Mouse (Mus musculus): Measurements from ENCODE around the gene Tmem116. TPM values are rescaled to one million over a fixed set of nuclear protein-coding genes. Genes with fewer than 3 reads are reported as not detected.

Gene Tmem116
- 0.35 and 0.86 TPM in 2 replicates for total RNA-seq (2017)

DNA sequence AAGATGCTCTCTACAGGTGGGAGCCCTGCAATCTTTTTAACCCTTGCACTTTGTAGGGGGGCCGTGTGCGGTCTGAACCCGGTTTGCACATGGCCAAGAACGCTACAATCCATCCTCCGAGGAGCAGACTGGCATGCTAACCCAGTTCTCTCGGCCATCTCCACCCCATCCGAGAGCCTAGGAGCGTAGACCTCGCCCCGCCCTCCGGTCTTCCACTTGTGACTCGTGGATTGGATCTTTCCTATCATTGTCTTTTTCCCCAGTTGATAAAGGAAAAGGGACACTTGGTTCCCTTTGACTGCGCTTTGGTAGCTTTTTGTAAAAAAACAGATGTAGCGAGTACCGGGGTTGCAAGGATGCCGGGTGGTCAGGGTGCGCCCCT, at the start of gene Tmem116:
Gene Tmem116, plus strand, starts transcription at position 250 of the 382 bp plus-strand sequence.
- ATAC-seq (ENCODE audit: extremely low read depth, insufficient number of reproducible peaks, low FRiP score, poor library complexity, severe bottlenecking): no peak

DNA sequence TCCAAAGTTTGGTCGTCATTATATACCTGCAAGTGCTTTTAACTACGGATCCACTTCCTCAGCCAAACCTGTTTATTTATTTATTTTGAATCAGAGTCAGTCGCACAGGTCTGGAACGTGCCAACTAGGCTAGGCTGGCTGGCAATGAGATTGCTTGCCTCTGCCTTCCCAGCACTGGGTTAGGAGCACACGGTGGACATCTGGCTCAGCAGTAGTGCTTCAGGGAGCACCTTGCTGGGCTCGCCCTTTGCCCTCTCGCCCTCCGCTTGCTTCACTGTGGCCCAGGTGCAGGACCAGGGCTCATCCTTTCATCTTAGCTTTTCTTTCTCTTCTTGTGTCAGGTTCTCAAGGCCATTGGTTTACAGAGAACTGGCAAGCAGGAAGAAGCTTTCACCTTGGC, 43.8 kb upstream of the Tmem116 start:
- no peak for ATAC-seq (ENCODE audit: extremely low read depth, insufficient number of reproducible peaks, low FRiP score, poor library complexity, severe bottlenecking)

DNA sequence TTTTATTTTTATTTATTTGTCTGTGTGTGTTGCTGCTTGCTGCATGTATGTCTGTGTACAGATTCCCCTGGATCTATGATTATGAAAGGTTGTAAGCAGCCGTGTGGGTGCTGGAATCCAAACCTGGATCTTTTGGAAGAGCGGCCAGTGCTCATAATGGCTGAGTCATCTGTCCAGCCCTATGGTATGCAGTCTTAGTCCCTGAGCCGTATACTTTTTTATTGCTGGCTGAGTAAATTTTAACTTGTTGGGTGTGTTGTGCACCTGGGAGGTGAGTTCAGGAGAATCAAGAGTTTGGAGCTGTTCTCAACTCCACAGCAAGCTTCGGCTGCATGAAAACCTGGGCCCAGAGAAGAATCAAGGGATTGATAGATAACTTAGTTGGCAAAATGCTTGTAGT, 40.7 kb upstream of the Tmem116 start:
- no peak for ATAC-seq (ENCODE audit: extremely low read depth, insufficient number of reproducible peaks, low FRiP score, poor library complexity, severe bottlenecking)

DNA sequence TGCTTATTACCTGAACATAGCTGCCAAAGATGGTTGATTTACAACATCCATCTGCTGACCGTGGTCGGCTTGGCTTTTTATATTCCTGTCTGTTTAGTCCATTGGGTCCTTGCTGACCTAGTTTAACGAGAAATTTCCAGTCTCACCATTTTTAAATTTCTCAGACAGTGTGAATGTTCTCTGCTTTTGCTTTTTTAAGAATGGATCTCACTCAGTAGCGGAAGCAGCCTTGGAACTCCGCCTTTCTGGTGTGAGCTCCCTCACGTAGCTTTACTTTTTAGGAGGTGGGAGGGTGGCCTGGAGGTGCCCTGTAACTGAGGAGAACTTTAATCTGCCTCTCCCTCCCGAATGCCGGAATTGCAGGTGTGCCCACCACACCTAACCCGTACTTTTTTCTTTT, 31.0 kb upstream of the Tmem116 start:
- ATAC-seq (ENCODE audit: extremely low read depth, insufficient number of reproducible peaks, low FRiP score, poor library complexity, severe bottlenecking): no peak

DNA sequence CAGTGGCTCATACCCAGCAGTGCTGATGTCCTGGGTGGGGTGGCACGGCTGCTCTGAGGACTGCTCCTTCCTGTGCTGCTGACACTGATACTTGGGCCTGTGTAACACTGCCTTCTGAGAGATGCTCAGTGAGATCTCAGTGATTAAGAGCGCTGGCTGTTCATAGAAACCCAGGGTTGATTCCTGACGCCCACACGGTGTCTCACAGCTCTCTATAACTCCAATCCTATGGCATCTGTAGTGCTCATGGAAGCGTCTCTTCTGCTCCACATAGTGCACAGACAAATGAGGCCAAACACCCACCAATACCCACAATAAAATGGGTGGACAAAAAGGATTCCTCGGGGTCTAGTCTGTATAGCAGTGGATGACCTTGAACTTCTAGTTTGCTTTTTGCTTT, 28.9 kb upstream of the Tmem116 start:
- no peak for ATAC-seq (ENCODE audit: extremely low read depth, insufficient number of reproducible peaks, low FRiP score, poor library complexity, severe bottlenecking)

DNA sequence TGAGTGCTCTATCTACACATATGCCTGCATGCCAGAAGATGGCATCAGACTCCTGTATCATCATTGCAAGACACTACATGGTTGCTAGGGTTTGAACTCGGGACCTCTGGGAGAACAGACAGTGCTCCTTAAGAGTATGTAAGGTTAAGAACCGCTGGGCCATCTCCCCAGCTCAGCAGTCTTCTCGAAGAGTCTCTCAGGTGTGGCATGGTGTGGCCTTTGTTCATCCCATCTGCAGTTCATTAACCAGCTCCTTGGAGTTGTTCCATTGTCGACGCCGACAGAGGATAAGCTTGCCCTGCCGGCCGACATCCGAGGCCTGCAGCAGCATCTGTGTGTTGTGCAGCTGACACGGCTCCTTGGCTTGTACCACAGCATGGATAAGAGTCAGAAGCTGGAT, 28.4 kb upstream of the Tmem116 start:
- ATAC-seq (ENCODE audit: extremely low read depth, insufficient number of reproducible peaks, low FRiP score, poor library complexity, severe bottlenecking): no peak

DNA sequence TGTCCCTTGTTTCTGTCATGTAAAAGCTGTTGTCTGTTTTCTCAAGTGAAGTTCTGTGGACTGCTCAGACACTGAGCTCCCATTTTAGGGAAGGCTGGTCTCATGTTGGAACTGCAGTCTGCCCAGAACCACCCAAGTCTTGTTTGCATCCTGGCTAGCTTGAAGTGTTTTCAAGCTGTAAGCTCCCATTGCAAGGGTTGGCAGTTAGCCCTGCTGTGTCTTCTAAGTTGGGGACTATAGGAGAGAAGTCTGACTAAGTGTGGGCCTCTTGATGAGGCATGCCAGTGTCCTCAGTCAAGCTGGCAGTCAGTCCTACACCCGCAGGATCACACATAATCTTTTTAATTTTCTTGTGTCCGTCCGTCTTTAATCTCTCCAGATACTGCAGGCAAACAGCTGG, 22.7 kb upstream of the Tmem116 start:
- no peak for ATAC-seq (ENCODE audit: extremely low read depth, insufficient number of reproducible peaks, low FRiP score, poor library complexity, severe bottlenecking)

DNA sequence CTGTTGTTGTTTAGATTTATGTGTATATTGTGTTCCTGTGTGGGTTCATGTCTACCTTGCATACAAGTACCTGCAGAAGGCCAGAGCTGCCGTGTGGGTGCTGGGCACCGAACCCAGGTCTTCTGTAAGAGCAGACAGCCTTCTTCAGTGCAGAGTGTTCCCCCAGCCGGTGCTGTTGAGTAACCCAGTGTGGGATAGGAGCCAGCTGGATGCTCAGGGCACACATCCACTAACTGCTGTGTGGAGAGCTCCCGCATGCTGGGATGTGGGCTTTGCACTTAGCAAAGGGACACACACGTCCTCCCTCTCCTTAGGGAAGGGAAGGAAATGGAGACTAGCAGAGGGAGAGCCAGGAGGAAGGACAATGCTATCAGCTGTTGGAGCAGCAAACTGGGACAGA, 13.6 kb upstream of the Tmem116 start:
- no peak for ATAC-seq (ENCODE audit: extremely low read depth, insufficient number of reproducible peaks, low FRiP score, poor library complexity, severe bottlenecking)

DNA sequence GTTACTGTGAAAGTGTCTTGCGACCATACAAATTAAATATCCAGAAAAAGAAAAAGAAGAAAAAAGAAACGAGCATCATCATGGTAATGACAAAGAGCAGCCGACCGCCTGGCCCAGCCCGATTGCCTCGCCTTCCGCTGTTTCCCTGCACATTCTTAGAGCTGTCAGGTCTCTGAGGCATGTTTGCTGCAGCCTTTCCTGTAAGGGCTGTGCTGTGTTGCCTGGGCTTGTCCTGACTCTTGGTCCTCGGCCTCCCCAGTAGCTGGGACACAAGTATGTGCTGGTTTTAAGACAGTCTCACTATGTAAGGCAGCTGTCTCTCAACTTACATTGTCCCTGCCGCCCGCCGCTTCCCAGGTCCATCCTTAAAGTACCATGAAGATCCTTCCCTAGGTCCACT, 12.9 kb upstream of the Tmem116 start:
- ATAC-seq (ENCODE audit: extremely low read depth, insufficient number of reproducible peaks, low FRiP score, poor library complexity, severe bottlenecking): no peak

DNA sequence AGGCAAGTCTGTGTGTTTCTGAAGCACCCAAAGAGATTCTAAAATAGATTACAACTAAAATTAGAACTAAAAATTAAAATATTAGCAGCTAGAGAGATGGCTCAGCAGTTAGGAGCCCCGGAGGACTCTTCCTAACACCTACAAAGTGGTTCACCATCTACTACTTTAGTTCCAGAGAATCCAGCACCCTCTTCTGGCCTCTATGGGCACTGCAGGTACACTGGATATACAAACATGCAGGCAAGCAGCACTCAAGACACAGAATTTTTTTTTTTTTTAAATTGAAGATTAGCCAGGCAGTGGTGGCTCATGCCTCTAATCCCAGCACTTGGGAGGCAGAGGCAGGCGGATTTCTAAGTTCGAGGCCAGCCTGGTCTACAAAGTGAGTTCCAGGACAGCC, 8.1 kb upstream of the Tmem116 start:
- no peak; the same call in 1 of the 2 replicates for ATAC-seq (ENCODE audit: extremely low read depth, insufficient number of reproducible peaks, low FRiP score, poor library complexity, severe bottlenecking)

DNA sequence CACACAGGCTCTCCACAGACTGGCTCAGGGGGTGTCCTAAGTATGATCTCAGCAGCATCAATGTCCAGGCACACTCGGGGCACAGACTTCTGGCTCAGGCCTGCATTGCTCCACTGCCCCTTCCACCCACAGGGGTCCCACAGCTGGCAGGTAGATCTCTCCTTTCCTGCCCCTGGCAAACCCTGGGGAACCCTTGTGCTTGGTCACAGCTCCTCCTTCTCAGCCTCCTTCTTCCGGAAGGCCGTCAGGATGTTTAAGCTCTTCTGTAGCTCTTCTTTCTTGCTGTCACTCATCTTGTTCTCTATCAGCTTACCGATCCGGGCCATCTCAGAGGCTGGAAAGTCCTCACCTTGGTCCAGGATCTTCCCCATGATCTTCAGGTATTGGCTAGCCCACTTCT, 6.8 kb upstream of the Tmem116 start:
- no peak for ATAC-seq (ENCODE audit: extremely low read depth, insufficient number of reproducible peaks, low FRiP score, poor library complexity, severe bottlenecking)

DNA sequence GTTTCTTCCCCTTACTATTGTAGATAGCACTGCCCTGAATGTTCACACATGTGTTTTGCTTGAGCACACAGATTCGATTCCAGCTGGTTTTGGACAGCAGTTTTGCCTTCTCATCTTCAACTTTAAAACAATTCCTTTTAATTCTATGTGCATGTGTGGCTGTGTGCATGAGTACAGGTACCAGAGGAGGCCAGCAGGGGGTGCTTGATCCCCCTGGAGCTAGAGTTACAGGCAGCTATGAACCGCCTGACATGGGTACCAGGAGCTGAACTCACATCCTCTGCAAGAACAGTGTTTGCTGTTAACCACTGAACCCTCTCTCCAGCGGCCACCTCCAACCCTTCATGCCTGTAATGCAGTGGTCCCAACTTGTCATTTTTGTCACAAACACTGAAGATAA, 3.2 kb upstream of the Tmem116 start:
- ATAC-seq (ENCODE audit: extremely low read depth, insufficient number of reproducible peaks, low FRiP score, poor library complexity, severe bottlenecking): no peak

DNA sequence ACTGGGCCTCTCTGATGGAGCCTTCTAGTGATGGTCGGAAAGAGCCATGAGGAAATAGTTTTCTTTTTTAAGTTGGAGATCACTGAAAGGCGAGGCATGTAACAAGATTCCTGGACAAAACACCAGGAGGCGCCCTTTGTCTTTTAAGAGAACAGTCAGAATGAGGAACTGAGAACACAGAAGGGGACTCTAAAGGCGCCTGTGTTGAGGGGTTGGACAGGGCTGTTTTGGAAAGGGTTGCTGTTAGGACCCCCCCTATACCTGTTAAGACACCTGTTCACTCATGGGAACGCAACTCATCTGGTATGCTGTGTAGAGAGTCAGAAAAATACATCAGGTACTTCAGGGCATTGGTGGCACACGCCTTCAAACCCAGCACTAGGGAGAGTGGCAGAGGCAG, 1.7 kb upstream of the Tmem116 start:
- ATAC-seq (ENCODE audit: extremely low read depth, insufficient number of reproducible peaks, low FRiP score, poor library complexity, severe bottlenecking): peak; percentile 41

DNA sequence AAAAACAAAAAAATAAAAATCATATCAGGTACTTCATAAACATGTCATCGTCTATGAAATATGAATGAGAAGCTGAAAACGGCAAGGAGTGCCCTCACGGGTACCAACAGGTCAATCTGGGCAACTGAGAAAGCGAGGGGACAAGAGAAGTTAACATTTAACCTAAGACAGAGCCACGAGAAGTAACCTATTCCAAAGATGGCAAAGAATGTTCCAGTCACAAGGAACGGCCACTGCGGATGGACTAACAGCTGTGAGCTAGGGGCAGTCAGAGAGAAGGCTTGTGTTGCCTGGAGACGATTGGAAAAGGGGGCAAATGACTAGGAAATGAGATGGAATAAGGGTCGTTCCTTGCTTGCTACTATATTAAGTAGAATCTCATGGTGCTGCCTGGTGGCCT, 1.2 kb upstream of the Tmem116 start:
- no peak for ATAC-seq (ENCODE audit: extremely low read depth, insufficient number of reproducible peaks, low FRiP score, poor library complexity, severe bottlenecking)

DNA sequence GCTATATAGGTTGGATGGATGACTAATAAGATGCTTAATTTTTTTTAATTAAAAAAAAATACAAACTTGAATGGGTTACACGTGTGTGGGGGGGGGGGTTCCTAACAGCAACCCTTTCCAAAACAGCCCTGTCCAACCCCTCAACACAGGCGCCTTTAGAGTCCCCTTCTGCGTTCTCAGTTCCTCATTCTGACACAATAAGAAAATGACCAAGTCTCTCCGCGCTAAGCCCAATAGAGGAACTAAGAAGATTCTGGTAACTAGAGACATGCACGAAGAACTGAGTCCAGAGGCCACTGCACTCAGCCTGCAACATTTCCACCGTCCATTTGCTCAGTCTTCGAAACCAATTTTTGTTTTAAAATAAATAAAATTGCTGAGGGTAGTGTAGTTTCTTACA, 490 bp upstream of the Tmem116 start:
- ATAC-seq (ENCODE audit: extremely low read depth, insufficient number of reproducible peaks, low FRiP score, poor library complexity, severe bottlenecking): peak; percentile 51

DNA sequence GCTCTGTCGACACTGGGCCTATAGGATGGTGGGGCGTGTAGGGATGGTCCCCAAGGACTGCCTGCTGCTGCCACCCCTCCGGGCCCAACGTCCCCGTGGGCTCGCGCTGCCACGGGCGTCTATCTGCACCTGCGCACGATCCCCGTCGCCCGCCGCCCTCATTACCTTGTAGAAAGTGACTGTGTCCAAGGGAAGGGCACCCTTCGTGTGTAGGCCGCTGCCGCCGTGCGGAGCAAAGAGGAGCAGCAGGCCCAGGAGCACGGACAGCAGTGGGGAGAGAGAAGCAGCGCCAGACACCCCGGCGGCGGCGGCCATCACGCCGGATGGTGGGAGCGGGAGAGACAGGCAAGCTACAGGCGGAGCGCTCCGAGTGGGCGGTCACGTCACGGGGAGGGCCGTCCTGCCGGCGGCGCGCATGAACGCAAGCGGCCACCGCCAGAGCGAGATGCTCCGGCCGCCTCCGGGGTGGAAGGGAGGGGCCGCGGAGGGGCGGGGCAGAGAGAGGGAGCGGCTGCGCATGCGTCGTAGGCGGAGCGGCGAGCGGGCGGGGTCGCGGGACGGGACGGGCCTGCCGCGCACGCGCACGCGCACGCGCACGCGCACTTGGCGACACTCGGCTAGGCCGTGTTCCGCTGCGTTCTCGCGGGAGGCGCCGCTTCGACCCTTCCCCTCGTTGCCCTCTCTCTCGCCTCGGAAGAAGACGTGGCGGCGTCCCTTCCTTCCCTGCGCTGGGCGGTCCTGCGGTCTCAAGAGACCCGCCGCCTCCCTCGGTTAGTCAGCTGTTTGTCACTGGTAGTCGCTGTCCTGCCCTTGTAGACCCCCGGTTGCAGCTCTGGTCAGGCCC, 555 bp downstream of the Tmem116 start, which contains the start of gene Erp29:
Gene Erp29, minus strand, starts transcription at position 481 of the 844 bp plus-strand sequence.
- peak; percentile 78 for ATAC-seq (ENCODE audit: extremely low read depth, insufficient number of reproducible peaks, low FRiP score, poor library complexity, severe bottlenecking)

DNA sequence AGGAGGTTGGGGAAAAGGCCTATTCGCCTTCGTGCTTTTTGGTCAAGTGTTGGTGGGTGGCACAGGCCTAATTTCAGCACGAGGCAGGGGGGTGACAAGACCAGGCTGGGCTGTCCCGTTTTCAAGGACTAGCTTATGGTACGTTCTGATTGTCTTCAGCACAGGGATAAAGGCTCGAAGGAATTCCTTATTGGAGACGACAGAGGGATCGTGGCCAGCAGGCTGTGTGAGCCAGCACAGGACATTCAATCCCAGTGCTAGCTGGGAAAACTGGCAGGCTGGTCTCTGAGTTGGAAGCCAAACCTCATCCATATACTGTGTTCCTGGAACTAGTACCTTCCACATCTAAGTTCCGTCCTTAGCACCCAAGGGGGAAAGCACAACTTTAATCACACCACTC, 1.2 kb downstream of the Tmem116 start:
- no peak for ATAC-seq (ENCODE audit: extremely low read depth, insufficient number of reproducible peaks, low FRiP score, poor library complexity, severe bottlenecking)

DNA sequence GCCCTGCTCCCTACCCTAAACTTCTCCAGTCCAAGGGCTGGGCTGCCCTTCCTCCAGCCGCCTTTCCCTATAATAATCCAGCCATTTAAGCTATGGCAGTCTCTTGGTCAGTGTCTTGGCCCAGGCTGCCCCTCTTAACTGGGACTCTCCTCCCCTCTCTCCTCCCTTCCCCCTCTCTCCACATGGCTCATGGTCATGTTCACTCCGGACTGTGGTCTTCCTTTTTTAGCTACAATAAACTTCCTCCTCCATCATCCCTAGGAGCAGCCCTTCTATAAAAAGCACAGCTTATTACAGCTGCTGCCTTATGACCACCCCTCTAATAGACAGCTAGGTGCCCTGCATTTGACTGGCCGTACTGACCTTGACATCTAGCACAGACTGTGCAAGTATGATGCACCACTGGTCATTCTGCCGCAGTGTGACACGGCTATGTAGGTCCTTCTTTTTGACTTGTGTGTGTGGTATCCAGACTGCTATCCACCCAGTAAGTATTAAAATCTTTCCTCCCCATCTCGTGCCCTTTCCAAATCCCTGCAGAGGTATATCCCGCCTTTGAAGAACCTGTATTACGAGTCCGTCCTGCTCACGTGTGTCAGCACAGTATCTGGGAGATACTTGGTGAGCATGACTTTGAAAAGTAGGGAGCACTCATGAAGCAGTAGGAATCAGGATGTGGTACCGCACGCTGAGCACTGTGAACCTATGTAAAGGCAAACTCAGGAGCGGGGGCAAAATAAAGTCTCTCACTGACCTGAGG, 2.2 kb downstream of the Tmem116 start:
- ATAC-seq (ENCODE audit: extremely low read depth, insufficient number of reproducible peaks, low FRiP score, poor library complexity, severe bottlenecking): no peak

DNA sequence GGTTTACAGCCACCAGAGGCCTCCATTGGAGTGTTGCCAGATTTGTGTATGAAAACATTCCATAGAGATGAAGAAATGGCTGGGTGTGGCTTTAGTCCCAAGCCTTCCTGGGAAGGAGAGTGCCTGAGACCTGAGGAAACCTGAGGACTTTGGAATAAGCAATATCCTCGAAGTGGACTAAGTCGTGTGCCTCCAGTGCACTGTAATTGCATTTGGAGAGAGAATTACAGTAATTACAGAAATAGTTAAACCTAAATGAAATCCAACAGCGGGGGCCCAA, 2.8 kb downstream of the Tmem116 start:
- no peak for ATAC-seq (ENCODE audit: extremely low read depth, insufficient number of reproducible peaks, low FRiP score, poor library complexity, severe bottlenecking)

DNA sequence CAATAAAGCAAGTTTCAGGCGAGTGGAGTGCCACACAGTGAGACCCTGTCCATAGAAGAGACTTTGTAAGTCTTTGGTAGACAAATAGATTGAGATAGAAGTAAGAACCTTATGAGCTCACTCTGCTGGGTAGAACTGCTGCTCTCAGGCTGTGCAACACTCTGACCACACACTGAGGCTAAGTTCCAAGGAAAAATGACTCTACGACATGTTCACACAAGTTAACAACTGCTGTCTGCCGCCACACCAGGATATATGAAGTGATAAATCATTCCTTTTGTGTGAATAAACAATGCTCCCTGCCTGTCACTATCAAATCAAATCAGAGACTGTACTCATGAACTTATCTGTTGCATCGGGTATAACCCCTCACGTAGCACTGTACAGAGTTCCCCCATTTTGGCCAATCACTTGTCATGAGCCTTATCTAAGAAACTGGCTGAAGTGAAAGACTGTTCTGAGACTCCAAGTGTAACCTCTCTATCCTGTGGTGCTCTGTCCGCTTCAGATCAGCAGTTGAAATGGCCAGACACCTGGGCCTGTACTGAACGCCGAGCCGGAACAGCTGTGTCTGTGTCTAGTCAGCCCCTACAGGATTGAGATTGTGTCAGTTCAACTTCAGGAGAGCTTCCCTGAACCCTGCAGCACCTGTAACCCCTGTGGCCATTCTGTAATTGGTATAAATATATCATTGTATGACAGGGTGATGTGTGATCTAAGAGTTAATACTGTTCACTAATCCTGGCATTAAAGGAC, 4.0 kb downstream of the Tmem116 start:
- ATAC-seq (ENCODE audit: extremely low read depth, insufficient number of reproducible peaks, low FRiP score, poor library complexity, severe bottlenecking): no peak

Measured in neutrophil, adult 5-6 weeks (primary cell).